Mouse (Mus musculus) MEL (cell line): ENCODE measurements around the gene Gdf5. TPM values are rescaled to one million over a fixed set of nuclear protein-coding genes. Genes with fewer than 3 reads are reported as not detected.

Experiments used
- DNase-seq: peaks from one replicate; pipeline ENCODE4 v3.0.0; 2011; ENCODE audit warnings: low read depth, low spot score
- H3K27ac ChIP-seq: 2 replicates; pipeline ENCODE4 v1.5.1; 2012; ENCODE audit warnings: low read depth, mild to moderate bottlenecking, control low read depth, low read length, moderate library complexity; ENCODE audit not compliant: control insufficient read depth
- H3K27me3 ChIP-seq, 2 experiments: fragments of 150-350 bp in 1 of 2; sonication (generic) in 1 of 2; 2 replicates each; pipeline ENCODE4 v1.6.1; 2012; ENCODE audit warnings: low read length in 2 of 2, mild to moderate bottlenecking in 2 of 2, improper control_type of control experiment in 1 of 2, moderate library complexity in 1 of 2; ENCODE audit not compliant: insufficient read depth in 2 of 2, control insufficient read depth in 1 of 2
- H3K36me3 ChIP-seq, 2 experiments: 2 replicates each; pipeline ENCODE4 v1.6.1; 2012 to 2014; ENCODE audit warnings: low read length in 2 of 2, improper control_type of control experiment in 1 of 2, inconsistent platforms in 1 of 2, mild to moderate bottlenecking in 1 of 2; ENCODE audit not compliant: insufficient read depth in 2 of 2, control insufficient read depth in 1 of 2
- H3K4me1 ChIP-seq, 2 experiments: fragments of 150-350 bp in 1 of 2; sonication (generic) in 1 of 2; 2 replicates each; pipeline ENCODE4 v1.6.1; 2012; ENCODE audit warnings: low read length in 2 of 2, improper control_type of control experiment in 1 of 2, mild to moderate bottlenecking in 1 of 2; ENCODE audit not compliant: insufficient read depth in 2 of 2, control insufficient read depth in 1 of 2
- H3K4me3 ChIP-seq, 2 experiments: fragments of 150-350 bp in 1 of 2; sonication (generic) in 1 of 2; 2 replicates each; pipeline ENCODE4 v1.5.1; 2012; ENCODE audit warnings: low read depth in 2 of 2, low read length in 2 of 2, mild to moderate bottlenecking in 2 of 2, moderate library complexity in 2 of 2, control low read depth in 1 of 2, improper control_type of control experiment in 1 of 2; ENCODE audit not compliant: control insufficient read depth in 1 of 2, insufficient read depth in 1 of 2
- H3K79me2 ChIP-seq: 2 replicates; pipeline ENCODE4 v1.6.1; 2012; ENCODE audit warnings: mild to moderate bottlenecking, low read length, moderate library complexity; ENCODE audit not compliant: control insufficient read depth, poor library complexity, insufficient read depth
- H3K9ac ChIP-seq: 2 replicates; pipeline ENCODE4 v1.6.1; 2012; ENCODE audit warnings: low read depth, mild to moderate bottlenecking, control low read depth, low read length, moderate library complexity; ENCODE audit not compliant: control insufficient read depth, poor library complexity, severe bottlenecking
- H3K9me3 ChIP-seq: fragments of 150-350 bp; sonication (generic); replicated peaks from 2 replicates; pipeline ENCODE4 v1.6.1; 2012; ENCODE audit warnings: mild to moderate bottlenecking, low read length, improper control_type of control experiment, moderate library complexity; ENCODE audit not compliant: insufficient read depth
- CTCF ChIP-seq, 3 experiments: IDR thresholded peaks in 2 of 3; conservative IDR thresholded peaks in 1 of 3; 2 replicates each; pipeline ENCODE4 v1.5.1; 2011 to 2012; ENCODE audit warnings: low read length in 3 of 3, low read depth in 2 of 3, mild to moderate bottlenecking in 2 of 3, improper control_type of control experiment in 1 of 3, inconsistent platforms in 1 of 3, mixed read lengths in 1 of 3, moderate library complexity in 1 of 3; ENCODE audit not compliant: control insufficient read depth in 1 of 3, insufficient read depth in 1 of 3, poor library complexity in 1 of 3, severe bottlenecking in 1 of 3
- E2F4 ChIP-seq: IDR thresholded peaks from 2 replicates; pipeline ENCODE4 v1.6.1; 2011; ENCODE audit warnings: low read depth, low read length, improper control_type of control experiment, borderline replicate concordance
- EP300 ChIP-seq, 2 experiments: IDR thresholded peaks; 2 replicates each; pipeline ENCODE4 v1.6.1; 2011; ENCODE audit warnings: improper control_type of control experiment in 2 of 2, low read length in 2 of 2, low read depth in 1 of 2, mild to moderate bottlenecking in 1 of 2
- GATA1 ChIP-seq: IDR thresholded peaks from 2 replicates; pipeline ENCODE4 v1.6.1; 2011; ENCODE audit warnings: low read depth, low read length, improper control_type of control experiment
- MAX ChIP-seq: IDR thresholded peaks from 2 replicates; pipeline ENCODE4 v1.6.1; 2011; ENCODE audit warnings: low read length, improper control_type of control experiment
- MAZ ChIP-seq: IDR thresholded peaks from 2 replicates; pipeline ENCODE4 v1.6.1; 2012; ENCODE audit warnings: low read depth, mild to moderate bottlenecking, inconsistent platforms, low read length, improper control_type of control experiment
- MXI1 ChIP-seq: IDR thresholded peaks from 2 replicates; pipeline ENCODE4 v1.6.1; 2011; ENCODE audit warnings: mild to moderate bottlenecking, low read depth, low read length, improper control_type of control experiment
- MYB ChIP-seq: IDR thresholded peaks from 2 replicates; pipeline ENCODE4 v1.6.1; 2011; ENCODE audit warnings: mild to moderate bottlenecking, low read depth, low read length, improper control_type of control experiment
- NRF1 ChIP-seq: IDR thresholded peaks from 2 replicates; pipeline ENCODE4 v1.6.1; 2014; ENCODE audit warnings: low read depth, mild to moderate bottlenecking, inconsistent platforms, low read length, improper control_type of control experiment, moderate library complexity; ENCODE audit not compliant: poor library complexity, insufficient read depth, severe bottlenecking
- POLR2AphosphoS2 ChIP-seq: IDR thresholded peaks from 2 replicates; pipeline ENCODE4 v1.6.1; 2011; ENCODE audit warnings: low read length, improper control_type of control experiment
- RAD21 ChIP-seq: IDR thresholded peaks from 2 replicates; pipeline ENCODE4 v1.6.1; 2011; ENCODE audit warnings: mild to moderate bottlenecking, low read depth, low read length, improper control_type of control experiment
- SIN3A ChIP-seq: IDR thresholded peaks from 2 replicates; pipeline ENCODE4 v1.6.1; 2012; ENCODE audit warnings: low read length, improper control_type of control experiment, inconsistent platforms
- SMC3 ChIP-seq: IDR thresholded peaks from 2 replicates; pipeline ENCODE4 v1.6.1; 2011; ENCODE audit warnings: low read depth, low read length, improper control_type of control experiment
- TAL1 ChIP-seq: IDR thresholded peaks from 2 replicates; pipeline ENCODE4 v1.6.1; 2012; ENCODE audit warnings: mild to moderate bottlenecking, inconsistent platforms, low read length, moderate library complexity, mixed read lengths
- TBP ChIP-seq: IDR thresholded peaks from 2 replicates; pipeline ENCODE4 v1.8.0; 2011; ENCODE audit warnings: low read depth, low read length, improper control_type of control experiment
- TCF12 ChIP-seq: IDR thresholded peaks from 2 replicates; pipeline ENCODE4 v1.6.1; 2014; ENCODE audit warnings: low read depth, mild to moderate bottlenecking, inconsistent platforms, low read length, improper control_type of control experiment, moderate library complexity
- UBTF ChIP-seq: IDR thresholded peaks from 2 replicates; pipeline ENCODE4 v1.6.1; 2012; ENCODE audit warnings: low read depth, mild to moderate bottlenecking, inconsistent platforms, low read length, improper control_type of control experiment, moderate library complexity, borderline replicate concordance; ENCODE audit not compliant: insufficient read depth
- USF2 ChIP-seq, 2 experiments: IDR thresholded peaks; 2 replicates each; pipeline ENCODE4 v1.6.1; 2011 to 2012; ENCODE audit warnings: improper control_type of control experiment in 2 of 2, low read length in 2 of 2, borderline replicate concordance in 1 of 2, inconsistent platforms in 1 of 2, low read depth in 1 of 2, mild to moderate bottlenecking in 1 of 2; ENCODE audit not compliant: insufficient read depth in 1 of 2
- ZKSCAN1 ChIP-seq: IDR thresholded peaks from 2 replicates; pipeline ENCODE4 v1.6.1; 2012; ENCODE audit warnings: low read depth, mild to moderate bottlenecking, inconsistent platforms, low read length, improper control_type of control experiment, moderate library complexity
- polyA plus RNA-seq, 2 experiments: library from polyadenylated mRNA; stranded (reverse) in 1 of 2; unstranded in 1 of 2; fragments of >175 nt in 1 of 2; fragments of >200 nt in 1 of 2; gene quantifications; 2 replicates each; pipeline versions ENCODE4 v1.2.1 to v1.2.4; 2012; ENCODE audit warnings: low replicate concordance in 2 of 2, low read depth in 1 of 2; ENCODE audit not compliant: insufficient read length in 2 of 2, insufficient read depth in 1 of 2, missing spikeins in 1 of 2
- total RNA-seq: library from RNA; depleted of rRNA; stranded (reverse); fragments of 300-350 nt; gene quantifications from 2 replicates; pipeline ENCODE4 v1.2.3, GENCODE M21; 2012

The Gdf5 gene
- total and polyA plus RNA-seq, 3 experiments: 0.06 TPM; not detected in 2

GRCm38 (mm10) chr2:155903632-155904008 is 41.5 kb downstream of the Gdf5 start:
- Histone ChIP-seq H3K79me2 (no peaks in the 10 kb centered on the region), H3K9me3 (no peaks in the 10 kb centered on the region), H3K9ac (no peak overlapping the region), H3K4me3 (no peak overlapping the region), H3K27me3 (no peaks in the 10 kb centered on the region), H3K27ac (no peak overlapping the region), H3K4me1 (no peaks in the 10 kb centered on the region; a peak in 2 of 4 replicates), H3K36me3 (peaks cover 0 to 19% of the 10 kb centered on the region in 2 experiments; a peak in 2 of 4 replicates)
- DNase-seq: no peak
- no peak for TF ChIP-seq SMC3
- no peak for TF ChIP-seq MAZ
- no peak for TF ChIP-seq TAL1
- no peak for TF ChIP-seq UBTF
- no peak for TF ChIP-seq MXI1
- no peak for TF ChIP-seq USF2 (IDR thresholded peaks at IDR 0.05; ENCODE audit: borderline replicate concordance in 1 of 2, insufficient read depth in 1 of 2, low read depth in 1 of 2, low read length in 2 of 2)
- no peak for TF ChIP-seq MYB

- Histone ChIP-seq H3K27me3 (no peaks in the 10 kb centered on the region), H3K79me2 (no peaks in the 10 kb centered on the region), H3K9ac (no peak overlapping the region), H3K36me3 (peaks cover 0 to 17% of the 10 kb centered on the region in 2 experiments; a peak in 2 of 4 replicates), H3K27ac (no peak overlapping the region), H3K9me3 (no peaks in the 10 kb centered on the region), H3K4me1 (no peaks in the 10 kb centered on the region; a peak in 2 of 4 replicates), H3K4me3 (no peak overlapping the region)
- no peak for TF ChIP-seq CTCF (IDR thresholded peaks at IDR 0.05 in 2 of 3, conservative IDR thresholded peaks at IDR 0.05 in 1 of 3; ENCODE audit: control insufficient read depth in 1 of 3, insufficient read depth in 1 of 3, low read depth in 2 of 3, low read length in 3 of 3, poor library complexity in 1 of 3, severe bottlenecking in 1 of 3)
- TF ChIP-seq SIN3A: no peak
- TF ChIP-seq ZKSCAN1: no peak
- no peak for TF ChIP-seq MXI1
- TF ChIP-seq EP300 (IDR thresholded peaks at IDR 0.05; ENCODE audit: low read depth in 1 of 2, low read length in 2 of 2): peak; percentile 41 to 69; a peak in 3 of 4 replicates
- no peak for TF ChIP-seq RAD21
- peak; percentile 44; the same call in 1 of the 2 replicates for TF ChIP-seq MYB
- no peak for TF ChIP-seq UBTF
- TF ChIP-seq E2F4: no peak
- TF ChIP-seq NRF1: no peak
- no peak for TF ChIP-seq MAX
- no peak for TF ChIP-seq TBP
- TF ChIP-seq TCF12: 0 out of 2 replicates have a peak, but pooled peaks have one; percentile 39
- no peak for TF ChIP-seq USF2 (IDR thresholded peaks at IDR 0.05; ENCODE audit: borderline replicate concordance in 1 of 2, insufficient read depth in 1 of 2, low read depth in 1 of 2, low read length in 2 of 2)
- no peak for TF ChIP-seq MAZ
- peak; percentile 34; the same call in 1 of the 2 replicates for TF ChIP-seq GATA1
- TF ChIP-seq POLR2AphosphoS2: no peak
- peak; percentile 22 for DNase-seq
Observed at GRCm38 (mm10) chr2:155902989-155903631, 42.1 kb downstream of the Gdf5 start.
